Mouse (Mus musculus) liver, postnatal 0 days (tissue): Measurements from ENCODE around the gene Chaf1b.
A peak's percentile ranks its signal among the peaks of the same experiment; 100 is the strongest.

ENCODE experiments used
- CTCF ChIP-seq: sonication (generic); IDR thresholded peaks from 2 replicates; pipeline ENCODE4 v1.5.1; 2016; ENCODE audit warnings: antibody characterized with exemption, low read depth
- EP300 ChIP-seq: IDR thresholded peaks from 2 replicates; pipeline ENCODE4 v1.6.1; 2016; ENCODE audit warnings: antibody characterized with exemption, low read depth, mild to moderate bottlenecking

- TF ChIP-seq EP300 (peak; percentile 29; the same call in 1 of the 2 replicates), CTCF (no peak)
These were observed 30.3 kb downstream of the Chaf1b start for GRCm38 (mm10) chr16:93913881-93914576.
